In genomic region chr6:114380872-114381271, GRCm38 (mm10) we compare ENCODE assay signal across 22 mouse cellular contexts. TPM values are rescaled to one million over a fixed set of nuclear protein-coding genes. Genes with fewer than 3 reads are reported as not detected.
A peak's percentile ranks its signal among the peaks of the same experiment; 100 is the strongest.
DNase-seq lines count a peak whose midpoint lies in the region; TF ChIP-seq lines count a peak whose summit lies in the region.
"Had no signal": no experiment of that assay in that cellular context is flagged by ENCODE, and none has a peak within 500 bp of the region (broad histone marks: within the 10 kb centered on the region; RNA-seq: fewer than 3 reads in every experiment).

No protein-coding gene starts in this region.

- no peaks in the 10 kb centered on the region for H3K36me3 ChIP-seq in heart, adult 2 months (ENCODE audit: control insufficient read depth, insufficient read depth, low read length)
- H3K36me3 ChIP-seq: G1E had no signal

- DNase-seq in heart, adult 11 months: peak; percentile 92
- DNase-seq in heart, postnatal 36 days: no peak
- DNase-seq in heart, adult 2 months: peak in 1 of 2 experiments; percentile 32
- no peak for DNase-seq in heart, postnatal 25 days (ENCODE audit: low spot score)
- DNase-seq in heart, postnatal 10 days: peak; percentile 32 to 50
- no peak for DNase-seq in heart, postnatal 4 days
- DNase-seq: adrenal gland, adult 2 months; adrenal gland, adult 8-10 months; adrenal gland, postnatal 10 days; adrenal gland, postnatal 14 days; adrenal gland, postnatal 25 days; adrenal gland, postnatal 36 days; B cell, adult 2 months; cerebellum, adult 11 months; cerebellum, adult 11-12 months; cerebellum, adult 18-20 months had no signal

- H3K9ac ChIP-seq in heart, adult 2 months (ENCODE audit: low read depth, low read length): no peak overlapping the region

- 0 out of 2 replicates have a peak, but pooled peaks have one; percentile 44 for TF ChIP-seq EP300 in heart, adult 2 months (IDR thresholded peaks at IDR 0.05; ENCODE audit: insufficient read depth, low read depth, low read length)

- H3K79me2 ChIP-seq in heart, adult 2 months (replicated peaks; ENCODE audit: control insufficient read depth, insufficient read depth, low read length): no peaks in the 10 kb centered on the region

- peaks cover 1% of the 10 kb centered on the region; the same call in 1 of the 2 replicates for H3K4me1 ChIP-seq in heart, adult 2 months (ENCODE audit: control insufficient read depth, insufficient read depth, low read length)

- TF ChIP-seq CTCF in heart, adult 2 months (IDR thresholded peaks at IDR 0.05): no peak

- H3K4me3 ChIP-seq in heart, adult 2 months: no peak overlapping the region

- intact Hi-C loops in heart, postnatal 36 days (cut with DNase I): no loop called here
- intact Hi-C loops in heart, adult 2 months (cut with DNase I): no loop called here
- intact Hi-C loops in heart, postnatal 25 days (cut with DNase I): no loop called here
- intact Hi-C loops in heart, postnatal 10 days (cut with DNase I): no loop called here

- no peaks in the 10 kb centered on the region for H3K27me3 ChIP-seq in heart, adult 2 months (ENCODE audit: control insufficient read depth, insufficient read depth, low read length)

- WGBS in heart, adult 2 months: 55% methylated on average over 3 of the region's 3 CpGs

- TF ChIP-seq POLR2A in heart, adult 2 months (IDR thresholded peaks at IDR 0.05; ENCODE audit: insufficient read depth, low read depth, low read length): no peak

- H3K27ac ChIP-seq in heart, adult 2 months: no peak overlapping the region

RNA-seq across cellular contexts. Expression of gene Hrh1, which starts 16.9 kb away (rescaled TPM):
- total RNA-seq in heart, postnatal 36 days (2021): under 1 TPM; 0.19 to 0.81 TPM
- under 1 TPM; 0.36 to 0.47 TPM for total RNA-seq in heart, adult 2 months (2021)
- 0.20 and 0.41 TPM in 2 replicates for polyA plus RNA-seq in heart, adult 2 months (2012; rRNA removed)
- total RNA-seq in heart, postnatal 25 days (2021): under 1 TPM; 0.29 to 0.42 TPM
- under 1 TPM; 0.12 to 0.14 TPM for total RNA-seq in heart, postnatal 10 days (2021)
- total RNA-seq in heart, postnatal 4 days (2021): under 1 TPM; 0.14 TPM
- total RNA-seq: CH12.LX, MEL had no signal
- polyA plus RNA-seq: activated CD4-positive, CD25-positive, alpha-beta regulatory T cell, adult 4 months; CD4-positive, CD25-positive, alpha-beta regulatory T cell, adult 4 months; G1E; Patski had no signal

Comparison
In these comparisons a context has a peak if more than half of its experiments do, and no peak if none do; other contexts are left out.
1. DNase-seq: peak in heart, adult 11 months (single experiment) and heart, postnatal 10 days (2 of 2); none in heart, postnatal 36 days (0 of 2), heart, postnatal 25 days (single experiment) and heart, postnatal 4 days (single experiment).